Mouse (Mus musculus): ENCODE measurements around the gene Dpep3. TPM values are rescaled to one million over a fixed set of nuclear protein-coding genes. Genes with fewer than 3 reads are reported as not detected.

Gene Dpep3
- polyA plus RNA-seq, 1 experiment from 2014 or later, result not detected

DNA sequence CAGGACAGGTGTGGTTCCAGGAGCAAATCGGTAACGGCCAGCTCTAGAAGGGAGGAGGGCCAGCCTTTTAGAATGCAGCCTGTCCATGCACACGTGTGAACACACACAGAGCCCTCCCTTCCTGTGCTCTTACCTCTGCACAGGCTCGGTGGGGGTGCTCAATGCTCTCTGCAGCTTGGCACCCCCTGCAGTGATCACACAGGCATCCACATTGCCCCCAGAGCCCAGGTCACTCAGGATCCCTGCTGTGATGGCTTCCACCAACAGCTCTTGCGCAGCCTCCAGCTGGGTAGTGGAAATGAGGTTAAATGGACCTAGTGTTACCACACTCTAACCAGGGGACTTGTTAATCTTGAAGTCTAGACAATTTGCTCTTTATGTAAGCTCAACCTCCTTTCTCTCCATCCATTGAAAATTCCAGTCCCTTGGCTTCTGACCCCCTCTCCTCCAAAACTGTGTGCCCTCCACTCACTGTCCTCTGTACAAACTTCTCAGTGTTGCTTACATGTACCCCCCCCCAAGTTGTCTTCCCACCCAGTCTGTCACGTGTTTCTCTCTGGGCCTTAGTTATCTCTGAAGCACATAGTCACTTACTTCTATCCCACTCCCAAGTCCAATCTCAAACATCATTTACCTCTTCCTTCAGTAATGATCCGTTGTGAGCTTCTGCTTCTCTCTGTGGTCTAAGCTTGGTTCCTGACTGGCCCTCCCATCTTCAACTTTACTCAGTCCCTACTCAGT, 43.2 kb downstream of the Dpep3 start:
- 23% methylated on average over 7 of the region's 7 CpGs for WGBS
- Histone ChIP-seq H3K27me3 (no peaks in the 10 kb centered on the region), H3K4me2 (peak overlapping the region; percentile 93), H3K36me3 (peaks cover 45% of the 10 kb centered on the region), H3K27ac (peak overlapping the region; percentile 72), H3K9me3 (no peaks in the 10 kb centered on the region), H3K4me3 (replicated peaks) (peak overlapping the region; percentile 59), H3K9ac (replicated peaks) (peak overlapping the region; percentile 66), H3K4me1 (replicated peaks) (peaks cover 19% of the 10 kb centered on the region)
- ATAC-seq (ENCODE audit: insufficient number of reproducible peaks, insufficient read depth, low FRiP score, low TSS enrichment, low read depth), result no peak

DNA sequence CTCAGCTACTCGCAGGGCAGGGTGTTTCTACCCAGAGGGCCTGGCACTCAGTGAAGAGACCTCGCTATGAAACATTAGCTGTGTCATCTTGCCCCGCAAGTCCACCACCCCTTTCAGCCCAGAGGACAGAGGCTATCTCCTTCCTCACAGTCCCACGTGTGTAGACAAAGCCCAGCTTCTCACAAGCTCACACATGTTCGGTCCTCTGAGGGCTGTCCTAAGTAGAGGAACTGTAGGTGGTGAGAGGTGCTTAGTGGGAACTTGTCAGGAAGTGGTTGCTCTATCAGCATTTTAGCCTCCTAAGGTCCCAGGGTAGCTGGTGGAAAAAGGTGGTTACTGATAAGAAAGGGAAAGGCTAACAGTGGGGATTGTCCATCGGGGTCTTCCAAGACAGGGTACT, 44.1 kb downstream of the Dpep3 start:
- Histone ChIP-seq H3K4me3 (replicated peaks) (no peak overlapping the region), H3K4me2 (no peak overlapping the region; the same call in 1 of the 2 replicates), H3K4me1 (replicated peaks) (peaks cover 19% of the 10 kb centered on the region), H3K27ac (no peak overlapping the region), H3K36me3 (peaks cover 46% of the 10 kb centered on the region), H3K9me3 (no peaks in the 10 kb centered on the region), H3K27me3 (no peaks in the 10 kb centered on the region), H3K9ac (replicated peaks) (no peak overlapping the region)
- 83% methylated on average over 6 of the region's 6 CpGs for WGBS
- ATAC-seq (ENCODE audit: insufficient number of reproducible peaks, insufficient read depth, low FRiP score, low TSS enrichment, low read depth), result no peak

DNA sequence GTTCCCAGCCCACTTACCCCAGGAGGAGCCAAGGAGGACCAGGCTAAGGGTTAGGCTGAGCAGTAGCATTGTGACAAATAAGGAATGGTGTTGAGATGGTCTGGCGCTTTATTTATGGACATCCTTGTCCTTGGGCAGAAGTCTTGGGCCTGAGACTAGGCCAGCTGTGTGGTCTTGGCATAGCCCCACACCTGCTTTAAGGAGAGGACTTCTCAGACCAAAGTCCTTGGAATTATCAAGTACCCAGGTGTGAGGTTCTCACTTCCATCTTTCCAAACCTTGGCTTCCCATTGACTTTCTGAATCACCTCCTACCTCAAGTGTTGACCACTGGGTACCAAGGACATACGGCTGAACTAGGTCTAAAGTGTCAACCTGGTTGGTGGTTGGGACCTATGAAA, 45.5 kb downstream of the Dpep3 start, which contains the start of gene Ctrl:
Ctrl (minus strand) TSS at position 101 of the 400 bp plus-strand sequence.
- Histone ChIP-seq H3K27me3 (no peaks in the 10 kb centered on the region), H3K36me3 (peaks cover 51% of the 10 kb centered on the region), H3K27ac (no peak within 1 kb of the TSS), H3K9me3 (no peaks in the 10 kb centered on the region), H3K4me3 (replicated peaks) (no peak within 1 kb of the TSS), H3K9ac (replicated peaks) (no peak within 1 kb of the TSS), H3K4me1 (replicated peaks) (peaks cover 19% of the 10 kb centered on the region), H3K4me2 (no peak within 1 kb of the TSS)
- 96% methylated on average over 2 of the region's 2 CpGs for WGBS
- no peak for ATAC-seq (ENCODE audit: insufficient number of reproducible peaks, insufficient read depth, low FRiP score, low TSS enrichment, low read depth)

DNA sequence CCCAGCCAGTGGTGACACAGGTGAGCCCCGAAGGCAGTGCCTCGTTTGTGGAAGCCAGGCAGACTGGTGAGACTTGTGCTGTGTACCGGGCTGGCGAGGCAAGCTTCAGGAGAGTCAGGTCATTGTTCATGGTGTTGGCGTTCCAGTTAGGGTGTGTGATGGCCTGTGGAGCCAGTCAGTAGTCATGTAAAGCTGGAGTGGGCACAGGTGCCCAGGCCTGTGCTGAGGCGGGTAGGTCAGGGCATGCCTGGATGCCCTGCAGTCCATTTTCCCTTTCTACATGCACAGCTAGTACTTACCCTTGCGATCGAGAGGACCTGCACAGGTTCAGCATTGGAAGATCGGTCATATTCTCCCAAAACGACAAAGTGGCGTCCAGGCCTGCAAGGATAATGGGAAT, 46.7 kb downstream of the Dpep3 start:
- peaks cover 11% of the 10 kb centered on the region for H3K4me1 ChIP-seq (replicated peaks)
- H3K36me3 ChIP-seq, result peaks cover 63% of the 10 kb centered on the region
- no peaks in the 10 kb centered on the region for H3K27me3 ChIP-seq
- H3K9ac ChIP-seq (replicated peaks), result no peak overlapping the region
- no peak overlapping the region for H3K4me2 ChIP-seq
- no peak overlapping the region for H3K27ac ChIP-seq
- 91% methylated on average over 11 of the region's 11 CpGs for WGBS
- ATAC-seq (ENCODE audit: insufficient number of reproducible peaks, insufficient read depth, low FRiP score, low TSS enrichment, low read depth), result no peak
- H3K9me3 ChIP-seq, result no peaks in the 10 kb centered on the region
- H3K4me3 ChIP-seq (replicated peaks), result no peak overlapping the region

DNA sequence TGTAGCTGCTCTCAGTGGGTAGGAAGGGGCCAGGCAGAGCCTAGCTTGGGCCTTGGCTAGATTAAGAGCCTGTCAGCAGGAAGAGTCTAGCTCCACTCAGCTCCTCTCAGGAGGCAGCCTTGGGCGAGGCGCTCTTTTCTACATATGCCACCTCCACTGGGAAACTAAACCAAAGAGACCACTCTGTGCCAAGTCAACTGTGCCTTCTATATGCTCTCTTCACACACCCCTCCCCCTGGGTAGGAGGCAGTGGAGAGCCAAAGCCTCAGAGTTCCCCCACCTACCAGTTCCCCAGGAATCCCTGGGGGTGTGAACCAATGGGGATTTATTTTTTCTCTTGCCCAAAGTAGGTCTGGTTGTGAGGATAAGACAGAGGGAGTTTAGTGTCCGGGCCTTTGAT, 48.0 kb downstream of the Dpep3 start:
- Histone ChIP-seq H3K4me3 (replicated peaks) (no peak overlapping the region), H3K4me2 (no peak overlapping the region), H3K27me3 (no peaks in the 10 kb centered on the region), H3K4me1 (replicated peaks) (peaks cover 7% of the 10 kb centered on the region), H3K9ac (replicated peaks) (no peak overlapping the region), H3K9me3 (no peaks in the 10 kb centered on the region), H3K27ac (no peak overlapping the region), H3K36me3 (peaks cover 66% of the 10 kb centered on the region)
- 93% methylated on average over 3 of the region's 3 CpGs for WGBS
- no peak for ATAC-seq (ENCODE audit: insufficient number of reproducible peaks, insufficient read depth, low FRiP score, low TSS enrichment, low read depth)

DNA sequence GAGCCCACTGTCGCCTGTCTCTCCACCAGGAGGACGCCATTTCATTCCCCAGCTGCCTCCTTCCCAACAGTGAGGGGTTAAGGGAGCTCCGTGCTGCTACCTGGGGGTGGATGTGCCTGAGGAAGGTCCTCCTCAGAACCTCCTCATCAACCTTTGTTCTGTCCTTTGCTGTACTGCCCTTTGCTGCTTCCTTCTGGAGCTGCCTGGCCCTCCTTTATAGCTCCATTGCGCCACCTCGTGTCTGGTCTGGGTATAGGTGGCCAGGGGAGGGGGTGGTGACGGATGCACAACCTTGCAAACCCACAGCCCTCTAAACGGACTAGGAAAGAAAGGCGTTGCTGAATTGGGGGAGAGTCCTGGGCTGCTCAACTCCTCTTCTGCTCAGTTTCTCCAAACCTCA, 48.6 kb downstream of the Dpep3 start:
- no peak for ATAC-seq (ENCODE audit: insufficient number of reproducible peaks, insufficient read depth, low FRiP score, low TSS enrichment, low read depth)
- Histone ChIP-seq H3K27me3 (no peaks in the 10 kb centered on the region), H3K9me3 (no peaks in the 10 kb centered on the region), H3K36me3 (peaks cover 71% of the 10 kb centered on the region), H3K4me2 (no peak overlapping the region), H3K27ac (no peak overlapping the region), H3K4me1 (replicated peaks) (peaks cover under 1% of the 10 kb centered on the region; the same call in 1 of the 2 replicates), H3K9ac (replicated peaks) (no peak overlapping the region; the same call in 1 of the 2 replicates), H3K4me3 (replicated peaks) (no peak overlapping the region)
- 15% methylated on average over 8 of the region's 8 CpGs for WGBS

DNA sequence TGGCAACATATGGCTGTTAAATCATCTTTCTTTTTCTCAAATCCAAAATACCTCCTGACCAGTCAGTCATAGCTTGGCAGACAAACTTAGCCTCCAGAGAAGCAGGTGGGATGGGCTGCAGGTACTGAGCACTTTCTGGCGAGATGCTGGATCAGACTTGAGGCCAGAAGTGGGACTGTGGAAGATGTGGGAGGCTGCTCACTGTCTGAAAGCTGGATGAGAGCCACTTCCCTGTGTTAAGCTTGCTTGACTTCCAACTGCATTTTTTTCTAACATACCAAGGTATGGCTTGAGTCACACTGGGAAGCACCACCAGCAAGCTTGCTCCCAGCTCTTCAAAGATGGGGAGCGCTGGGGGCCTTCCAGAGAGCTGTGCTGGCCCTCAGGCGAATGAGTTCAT, 54.1 kb downstream of the Dpep3 start:
- WGBS, result 75% methylated on average over 3 of the region's 3 CpGs
- H3K27me3 ChIP-seq, result no peaks in the 10 kb centered on the region
- H3K27ac ChIP-seq, result no peak overlapping the region
- peaks cover 53% of the 10 kb centered on the region for H3K36me3 ChIP-seq
- H3K4me1 ChIP-seq (replicated peaks), result no peaks in the 10 kb centered on the region
- no peak overlapping the region for H3K4me3 ChIP-seq (replicated peaks)
- no peak for ATAC-seq (ENCODE audit: insufficient number of reproducible peaks, insufficient read depth, low FRiP score, low TSS enrichment, low read depth)
- no peaks in the 10 kb centered on the region for H3K9me3 ChIP-seq
- H3K4me2 ChIP-seq, result no peak overlapping the region
- no peak overlapping the region for H3K9ac ChIP-seq (replicated peaks)

Small RNA genes within 50 kb of the gene (microRNA-seq; reads per million reads assigned to microRNA genes)
- gene Mir7074, result not detected

Other genes with a start within 250 kb of the Dpep3 start
- 29.0 and 30.2 TPM in 2 replicates for gene Gfod2, start 220.8 kb downstream of the Dpep3 start, polyA plus RNA-seq (2016; fragmentation: Nextera tagmentation; extraction: Ambion mirVana)
- gene Ranbp10, start 152.1 kb downstream of the Dpep3 start, polyA plus RNA-seq (2016; fragmentation: Nextera tagmentation; extraction: Ambion mirVana), result 14.9 and 17.2 TPM in 2 replicates
- 0.17 and 0.56 TPM in 2 replicates for gene Tsnaxip1, start 151.7 kb downstream of the Dpep3 start, polyA plus RNA-seq (2016; fragmentation: Nextera tagmentation; extraction: Ambion mirVana)
- 55.3 and 59.2 TPM in 2 replicates for gene Cenpt, start 126.2 kb downstream of the Dpep3 start, polyA plus RNA-seq (2016; fragmentation: Nextera tagmentation; extraction: Ambion mirVana)
- gene Thap11, start 124.3 kb downstream of the Dpep3 start, polyA plus RNA-seq (2016; fragmentation: Nextera tagmentation; extraction: Ambion mirVana), result 85.6 and 96.3 TPM in 2 replicates
- gene Nutf2, start 118.8 kb downstream of the Dpep3 start, polyA plus RNA-seq (2016; fragmentation: Nextera tagmentation; extraction: Ambion mirVana), result 253 and 266 TPM in 2 replicates
- gene Edc4, start 98.5 kb downstream of the Dpep3 start, polyA plus RNA-seq (2016; fragmentation: Nextera tagmentation; extraction: Ambion mirVana), result 72.0 and 75.7 TPM in 2 replicates
- gene Nrn1l, start 85.9 kb downstream of the Dpep3 start, polyA plus RNA-seq (2016; fragmentation: Nextera tagmentation; extraction: Ambion mirVana), result 0.38 and 0.77 TPM in 2 replicates
- gene Pskh1, start 79.0 kb downstream of the Dpep3 start, polyA plus RNA-seq (2016; fragmentation: Nextera tagmentation; extraction: Ambion mirVana), result 43.0 and 48.2 TPM in 2 replicates
- gene Ctrl, start 45.6 kb downstream of the Dpep3 start, polyA plus RNA-seq (2016; fragmentation: Nextera tagmentation; extraction: Ambion mirVana), result 1.3 and 1.6 TPM in 2 replicates
- gene Psmb10, start 41.0 kb downstream of the Dpep3 start, polyA plus RNA-seq (2016; fragmentation: Nextera tagmentation; extraction: Ambion mirVana), result 24.1 and 26.9 TPM in 2 replicates
- 2.2 and 2.3 TPM in 2 replicates for gene Lcat, start 36.0 kb downstream of the Dpep3 start, polyA plus RNA-seq (2016; fragmentation: Nextera tagmentation; extraction: Ambion mirVana)
- gene Slc12a4, start 13.3 kb downstream of the Dpep3 start, polyA plus RNA-seq (2016; fragmentation: Nextera tagmentation; extraction: Ambion mirVana), result 35.5 and 42.8 TPM in 2 replicates
- 23.8 and 24.4 TPM in 2 replicates for gene Dus2, start 11.9 kb upstream of the Dpep3 start, polyA plus RNA-seq (2016; fragmentation: Nextera tagmentation; extraction: Ambion mirVana)
- 0.26 TPM in 1 of 2 replicates, not detected in the other for gene Dpep2nb, start 26.5 kb upstream of the Dpep3 start, polyA plus RNA-seq (2016; fragmentation: Nextera tagmentation; extraction: Ambion mirVana)
- gene Ddx28, start 32.5 kb upstream of the Dpep3 start, polyA plus RNA-seq (2016; fragmentation: Nextera tagmentation; extraction: Ambion mirVana), result 21.0 and 22.9 TPM in 2 replicates
- 9.1 and 9.2 TPM in 2 replicates for gene Nfatc3, start 79.4 kb upstream of the Dpep3 start, polyA plus RNA-seq (2016; fragmentation: Nextera tagmentation; extraction: Ambion mirVana)
- 7.4 and 8.1 TPM in 2 replicates for gene Esrp2, start 157.5 kb upstream of the Dpep3 start, polyA plus RNA-seq (2016; fragmentation: Nextera tagmentation; extraction: Ambion mirVana)
- 16.7 and 16.8 TPM in 2 replicates for gene Pla2g15, start 171.0 kb upstream of the Dpep3 start, polyA plus RNA-seq (2016; fragmentation: Nextera tagmentation; extraction: Ambion mirVana)
- gene Slc7a6, start 189.4 kb upstream of the Dpep3 start, polyA plus RNA-seq (2016; fragmentation: Nextera tagmentation; extraction: Ambion mirVana), result 64.5 and 70.8 TPM in 2 replicates
- gene Slc7a6os, start 231.5 kb upstream of the Dpep3 start, polyA plus RNA-seq (2016; fragmentation: Nextera tagmentation; extraction: Ambion mirVana), result 44.7 and 47.1 TPM in 2 replicates
- gene Prmt7, start 231.5 kb upstream of the Dpep3 start, polyA plus RNA-seq (2016; fragmentation: Nextera tagmentation; extraction: Ambion mirVana), result 56.4 and 58.6 TPM in 2 replicates

Measured in limb, embryonic 12.5 days (tissue).